Mouse (Mus musculus) testis, adult 2 months (tissue): ENCODE measurements around the gene Klhl41.

Experiments
- CTCF ChIP-seq: fragments of 200-500 bp; IDR thresholded peaks from 2 replicates; pipeline ENCODE4 v1.5.1; 2012; ENCODE audit warnings: low read depth, mild to moderate bottlenecking, inconsistent platforms, low read length, moderate library complexity; ENCODE audit not compliant: control insufficient read depth, insufficient read depth, insufficient replicate concordance
- POLR2A ChIP-seq: fragments of 200-500 bp; IDR thresholded peaks from 2 replicates; pipeline ENCODE4 v1.6.1; 2012; ENCODE audit warnings: low read depth, mild to moderate bottlenecking, inconsistent platforms, low read length, moderate library complexity; ENCODE audit not compliant: control insufficient read depth

DNA sequence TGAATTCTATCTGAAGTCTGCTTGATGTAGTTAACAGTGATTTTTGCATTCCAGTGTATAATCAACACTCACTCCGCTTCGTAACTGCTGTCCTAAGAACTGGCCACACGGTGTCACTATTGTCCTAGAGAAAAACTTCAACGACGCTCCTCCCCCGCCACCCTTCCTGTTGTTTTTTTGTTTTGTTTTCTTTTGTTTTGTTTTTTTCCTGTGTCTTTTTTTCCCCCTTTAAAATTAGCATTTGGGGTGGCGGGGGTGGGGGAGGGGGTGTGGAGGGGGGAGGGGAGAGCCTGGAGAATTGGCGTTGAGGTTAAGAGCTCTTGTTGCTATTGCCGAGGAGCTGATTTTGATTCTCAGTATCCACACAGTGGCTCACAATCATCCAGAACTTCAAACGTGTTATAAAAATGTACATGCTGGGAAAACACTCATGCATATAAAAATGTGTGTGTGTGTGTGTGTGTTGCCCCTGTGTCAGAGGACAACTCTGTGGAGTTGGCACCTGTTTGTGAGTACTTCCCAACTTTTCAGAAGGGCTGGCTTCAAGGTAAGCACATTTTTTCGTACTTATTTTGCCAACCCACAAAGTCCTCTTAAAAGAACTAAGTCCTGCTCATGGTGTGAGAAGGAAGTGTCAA, 34.7 kb upstream of the Klhl41 start:
- TF ChIP-seq POLR2A (no peak), CTCF (peak; percentile 25; the same call in 1 of the 2 replicates)
